Mouse (Mus musculus) neural tube, embryonic 14.5 days (tissue): ENCODE data around the gene Hhatl. TPM values are rescaled to one million over a fixed set of nuclear protein-coding genes. Genes with fewer than 3 reads are reported as not detected.
A peak's percentile ranks its signal among the peaks of the same experiment; 100 is the strongest.

Experiments used
- ATAC-seq: fragments of 200-750 bp; cut with Nextera tagmentation; 2 replicates; pipeline ENCODE4 v1.8.0; 2017; ENCODE audit warnings: low read depth, mild to moderate bottlenecking, moderate TSS enrichment, moderate library complexity
- H3K27ac ChIP-seq: fragments of 300-500 bp; sonication (generic); 2 replicates; pipeline ENCODE4 v1.5.1; 2014; ENCODE audit warnings: low read depth, mild to moderate bottlenecking, control low read depth, low read length, moderate library complexity, mixed read lengths
- H3K27me3 ChIP-seq: fragments of 300-500 bp; sonication (generic); 2 replicates; pipeline ENCODE4 v1.6.1; 2014; ENCODE audit warnings: low read length; ENCODE audit not compliant: control insufficient read depth, insufficient read depth
- H3K36me3 ChIP-seq: fragments of 300-500 bp; sonication (generic); 2 replicates; pipeline ENCODE4 v1.6.1; 2014; ENCODE audit warnings: low read length, mixed read lengths; ENCODE audit not compliant: control insufficient read depth, insufficient read depth
- H3K4me1 ChIP-seq: fragments of 300-500 bp; sonication (generic); 2 replicates; pipeline ENCODE4 v1.6.1; 2014; ENCODE audit warnings: low read length; ENCODE audit not compliant: control insufficient read depth, insufficient read depth
- H3K4me2 ChIP-seq: fragments of 300-500 bp; sonication (generic); 2 replicates; pipeline ENCODE4 v1.6.1; 2014; ENCODE audit warnings: mild to moderate bottlenecking, low read depth, low read length, control low read depth
- H3K4me3 ChIP-seq: fragments of 300-500 bp; sonication (generic); 2 replicates; pipeline ENCODE4 v1.5.1; 2014; ENCODE audit warnings: low read depth, low read length, control low read depth, mixed read lengths
- H3K9ac ChIP-seq: fragments of 300-500 bp; sonication (generic); replicated peaks from 2 replicates; pipeline ENCODE4 v1.6.1; 2014; ENCODE audit warnings: low read depth, mild to moderate bottlenecking, control low read depth, low read length, mixed read lengths
- H3K9me3 ChIP-seq: fragments of 300-500 bp; sonication (generic); 2 replicates; pipeline ENCODE4 v1.6.1; 2016; ENCODE audit warnings: low read length; ENCODE audit not compliant: control insufficient read depth
- WGBS: fragments of 180-500 bp; shearing (Covaris S2); extraction: QIAGEN DNeasy Blood & Tissue Kit; methylation state at CpG from one replicate; pipeline ENCODE4 v1.1.7; 2014; 5-methylcytosine and 5-hydroxymethylcytosine counted together
- polyA plus RNA-seq: library from polyadenylated mRNA; unstranded; fragments of >200 nt; fragmentation: Nextera tagmentation; extraction: Ambion mirVana; gene quantifications from 2 replicates; pipeline ENCODE4 v1.2.1, GENCODE M21; 2014

The Hhatl gene
- polyA plus RNA-seq, 1 experiment from 2014 or later, result 0.40 TPM

DNA sequence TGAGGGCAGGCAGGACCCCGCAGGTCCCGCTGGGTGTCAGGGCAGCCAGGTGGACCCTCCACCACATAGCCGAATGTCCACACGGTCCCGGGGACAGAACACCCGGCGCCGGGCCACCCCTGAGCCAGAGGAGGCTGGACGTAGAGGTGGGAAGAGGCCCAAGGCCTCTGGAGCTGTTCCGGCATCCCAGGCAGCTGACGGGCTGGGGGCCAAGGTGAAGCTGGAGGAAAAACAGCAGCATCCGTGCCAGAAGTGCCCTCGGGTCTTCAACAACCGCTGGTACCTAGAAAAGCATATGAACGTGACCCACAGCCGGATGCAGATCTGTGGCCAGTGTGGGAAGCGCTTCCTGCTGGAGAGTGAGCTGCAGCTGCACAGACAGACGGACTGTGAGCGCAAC is 28.6 kb downstream of the Hhatl start:
- Histone ChIP-seq H3K9ac (no peak overlapping the region), H3K4me3 (no peak overlapping the region), H3K27me3 (no peaks in the 10 kb centered on the region), H3K4me2 (no peak overlapping the region), H3K36me3 (peaks cover 55% of the 10 kb centered on the region), H3K27ac (no peak overlapping the region), H3K4me1 (peaks cover 16% of the 10 kb centered on the region), H3K9me3 (no peaks in the 10 kb centered on the region)
- WGBS, result 90% methylated on average over 19 of the region's 19 CpGs
- ATAC-seq, result no peak

DNA sequence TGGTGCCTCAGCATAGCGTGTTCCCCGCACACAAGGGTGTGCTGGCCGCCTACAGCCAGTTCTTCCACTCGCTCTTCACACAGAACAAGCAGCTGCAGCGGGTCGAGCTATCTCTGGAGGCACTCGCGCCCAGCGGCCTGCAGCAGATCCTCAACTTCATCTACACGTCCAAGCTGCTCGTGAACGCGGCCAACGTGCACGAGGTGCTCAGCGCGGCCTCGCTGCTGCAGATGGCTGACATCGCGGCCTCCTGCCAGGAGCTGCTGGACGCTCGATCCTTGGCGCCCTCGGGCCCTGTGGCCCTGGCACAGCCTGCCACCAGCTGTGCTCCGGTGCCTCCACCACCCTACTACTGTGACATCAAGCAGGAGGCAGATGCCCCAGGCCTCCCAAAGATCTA is 29.5 kb downstream of the Hhatl start:
- H3K4me1 ChIP-seq, result peaks cover 23% of the 10 kb centered on the region
- H3K27ac ChIP-seq, result no peak overlapping the region
- no peaks in the 10 kb centered on the region for H3K9me3 ChIP-seq
- H3K36me3 ChIP-seq, result peaks cover 47% of the 10 kb centered on the region
- H3K27me3 ChIP-seq, result no peaks in the 10 kb centered on the region
- ATAC-seq, result no peak
- H3K4me2 ChIP-seq, result no peak overlapping the region
- no peak overlapping the region for H3K4me3 ChIP-seq
- WGBS, result 85% methylated on average over 25 of the region's 25 CpGs
- no peak overlapping the region for H3K9ac ChIP-seq

- Histone ChIP-seq H3K4me2 (no peak overlapping the region), H3K27me3 (no peaks in the 10 kb centered on the region), H3K36me3 (peaks cover 42% of the 10 kb centered on the region), H3K9me3 (no peaks in the 10 kb centered on the region), H3K27ac (no peak overlapping the region), H3K4me1 (peaks cover 26% of the 10 kb centered on the region), H3K4me3 (no peak overlapping the region), H3K9ac (no peak overlapping the region)
- WGBS, result 90% methylated on average over 10 of the region's 10 CpGs
- no peak for ATAC-seq
These were observed 30.1 kb downstream of the Hhatl start for GRCm38 (mm10) chr9:121762248-121762647.

- H3K9ac ChIP-seq, result no peak overlapping the region; the same call in 1 of the 2 replicates
- no peak for ATAC-seq
- H3K9me3 ChIP-seq, result no peaks in the 10 kb centered on the region
- 63% methylated on average over 8 of the region's 8 CpGs for WGBS
- no peak overlapping the region for H3K4me2 ChIP-seq
- H3K36me3 ChIP-seq, result peaks cover 38% of the 10 kb centered on the region
- H3K27ac ChIP-seq, result no peak overlapping the region
- no peaks in the 10 kb centered on the region for H3K27me3 ChIP-seq
- no peak overlapping the region for H3K4me3 ChIP-seq
- H3K4me1 ChIP-seq, result peaks cover 26% of the 10 kb centered on the region
These were observed 30.5 kb downstream of the Hhatl start for GRCm38 (mm10) chr9:121761787-121762186.

DNA sequence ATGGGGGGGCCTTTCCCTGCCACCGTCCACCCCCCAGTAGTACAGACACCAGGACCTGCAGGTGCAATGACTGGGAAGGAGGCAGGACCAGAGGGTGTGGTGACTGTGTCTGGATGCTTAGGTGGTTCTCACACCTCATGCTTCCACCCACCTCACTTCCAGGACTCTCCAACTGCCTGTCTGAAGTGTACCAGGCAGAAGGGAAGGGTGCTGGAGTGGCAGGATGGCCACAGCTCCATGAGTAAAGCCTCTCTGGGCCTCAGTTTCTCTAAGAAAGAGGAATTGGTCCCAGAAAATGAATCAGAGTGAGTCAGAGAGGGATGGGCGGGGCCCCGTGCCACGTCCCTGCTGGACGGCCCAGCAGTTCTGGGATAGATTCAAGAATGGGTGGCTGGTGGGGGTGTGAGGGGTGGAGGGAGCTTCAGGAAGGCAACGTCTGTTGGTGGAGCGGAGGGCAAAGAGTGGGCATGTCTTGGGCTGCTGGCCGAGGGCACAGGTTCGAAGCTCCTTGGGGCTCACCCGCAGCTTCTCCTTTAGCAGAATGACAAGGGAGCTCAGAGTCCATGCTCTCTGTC is 31.1 kb downstream of the Hhatl start:
- 57% methylated on average over 10 of the region's 10 CpGs for WGBS
- no peak overlapping the region for H3K27ac ChIP-seq
- peak overlapping the region; percentile 96 for H3K4me3 ChIP-seq
- peaks cover 33% of the 10 kb centered on the region for H3K36me3 ChIP-seq
- peak overlapping the region; percentile 94; the same call in 1 of the 2 replicates for H3K9ac ChIP-seq
- peaks cover 26% of the 10 kb centered on the region for H3K4me1 ChIP-seq
- H3K27me3 ChIP-seq, result no peaks in the 10 kb centered on the region
- H3K9me3 ChIP-seq, result no peaks in the 10 kb centered on the region
- H3K4me2 ChIP-seq, result peak overlapping the region; percentile 77
- ATAC-seq, result no peak

GRCm38 (mm10) chr9:121760271-121761090 is 31.8 kb downstream of the Hhatl start:
- Histone ChIP-seq H3K36me3 (peaks cover 31% of the 10 kb centered on the region), H3K4me3 (peak overlapping the region; percentile 96), H3K9me3 (no peaks in the 10 kb centered on the region), H3K27ac (peak overlapping the region; percentile 88), H3K4me2 (peak overlapping the region; percentile 77), H3K4me1 (peaks cover 26% of the 10 kb centered on the region), H3K9ac (peak overlapping the region; percentile 94), H3K27me3 (no peaks in the 10 kb centered on the region)
- WGBS, result 2% methylated on average over 42 of the region's 43 CpGs
- ATAC-seq, result peak; percentile 32

DNA sequence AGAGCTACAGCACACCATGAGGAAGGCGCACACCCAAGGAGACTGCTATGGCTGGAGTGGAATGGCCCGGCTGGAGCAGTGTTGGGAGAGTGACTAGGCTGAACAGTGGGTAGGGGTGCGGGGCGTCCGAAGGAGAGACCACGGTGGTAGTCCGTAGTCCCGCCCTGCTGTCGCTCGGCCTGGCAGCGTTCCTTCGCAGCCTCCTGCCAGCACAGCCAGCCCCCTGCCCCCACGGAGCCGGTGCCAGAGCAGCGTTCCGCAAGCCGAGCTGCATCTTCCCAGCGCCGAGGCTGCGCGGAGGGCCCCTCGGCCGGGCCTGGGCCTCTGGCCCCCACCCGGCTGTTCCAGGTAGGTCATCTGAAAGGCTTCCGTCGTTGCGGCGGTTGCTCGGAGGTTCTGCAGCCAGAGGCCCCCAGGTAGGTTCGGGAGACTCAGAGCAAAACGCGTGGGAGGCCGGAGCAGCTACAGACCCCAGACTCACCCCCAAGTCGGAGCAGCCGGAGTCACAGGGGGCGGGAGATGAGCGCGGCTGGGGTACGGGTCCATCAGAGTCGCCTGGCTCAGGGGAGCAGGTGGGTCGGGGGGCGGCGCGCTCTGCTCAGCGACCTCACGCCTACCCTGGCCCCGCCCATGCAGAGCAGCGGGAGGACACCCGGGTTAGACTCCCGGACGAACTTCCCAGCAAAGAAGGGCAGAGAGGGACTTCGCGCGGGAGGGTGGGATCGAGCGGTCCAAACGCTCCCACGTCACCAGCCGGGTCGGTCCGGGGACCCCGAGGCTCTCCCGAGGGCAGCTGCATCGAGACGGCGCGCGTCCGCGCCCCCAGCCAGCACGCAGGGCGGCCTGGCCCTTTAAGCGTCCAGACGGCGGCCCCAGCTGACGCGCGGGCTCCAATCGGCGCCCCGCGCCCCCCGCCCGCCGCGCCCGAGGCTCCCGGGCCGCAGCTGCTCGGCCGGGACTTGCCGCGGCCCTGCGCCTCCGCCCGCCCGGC is 32.9 kb downstream of the Hhatl start, which contains the start of gene Zfp651:
Zfp651 (plus strand) TSS at position 240 of the 991 bp plus-strand sequence.
- H3K4me1 ChIP-seq, result peaks cover 26% of the 10 kb centered on the region
- WGBS, result under 1% methylated on average over 78 of the region's 97 CpGs
- peaks cover 29% of the 10 kb centered on the region for H3K36me3 ChIP-seq
- peak within 1 kb of the TSS; percentile 94 for H3K9ac ChIP-seq
- H3K27ac ChIP-seq, result peak within 1 kb of the TSS; percentile 88
- H3K4me3 ChIP-seq, result peak within 1 kb of the TSS; percentile 96
- no peaks in the 10 kb centered on the region for H3K9me3 ChIP-seq
- peak; percentile 84 for ATAC-seq
- H3K4me2 ChIP-seq, result peak within 1 kb of the TSS; percentile 77
- H3K27me3 ChIP-seq, result no peaks in the 10 kb centered on the region

GRCm38 (mm10) chr9:121757835-121758814 is 34.2 kb downstream of the Hhatl start:
- 61% methylated on average over 10 of the region's 10 CpGs for WGBS

More at GRCm38 (mm10) chr9:121757835-121758814, 34.2 kb downstream of the Hhatl start:
- H3K4me1 ChIP-seq, result peaks cover 26% of the 10 kb centered on the region
- ATAC-seq, result no peak
- H3K27me3 ChIP-seq, result no peaks in the 10 kb centered on the region
- peak overlapping the region; percentile 77 for H3K4me2 ChIP-seq
- no peaks in the 10 kb centered on the region for H3K9me3 ChIP-seq
- H3K36me3 ChIP-seq, result peaks cover 29% of the 10 kb centered on the region
- peak overlapping the region; percentile 94 for H3K9ac ChIP-seq
- H3K27ac ChIP-seq, result no peak overlapping the region
- H3K4me3 ChIP-seq, result peak overlapping the region; percentile 96
